Mouse (Mus musculus): ENCODE measurements at regions not wholly inside any gene's neighbourhood (a gene's known extent, or its start where the extent isn't known, plus 50 kb on each side); places are given as distances from the start of the nearest gene placed in this dataset.
"Not testable (repeated sequence)": the region's sequence is repeated elsewhere in the genome, so short reads cannot be mapped to it uniquely, and the experiment has no call there.

GRCm38 (mm10) chr2:71597956-71598355, 51.4 kb upstream of the Dlx2 start:
- peak in 1 of 2 experiments; percentile 23 for DNase-seq (ENCODE audit: low spot score in 2 of 2)

GRCm38 (mm10) chr2:71598368-71598767, 51.8 kb upstream of the Dlx2 start:
- DNase-seq (ENCODE audit: low spot score in 2 of 2) = no peak

GRCm38 (mm10) chr2:71598778-71599177, 52.2 kb upstream of the Dlx2 start:
- DNase-seq (ENCODE audit: low spot score in 2 of 2) = peak; percentile 89 to 91

GRCm38 (mm10) chr2:71600213-71600612, 53.7 kb upstream of the Dlx2 start:
- no peak for DNase-seq (ENCODE audit: low spot score in 2 of 2)

GRCm38 (mm10) chr2:71600999-71601398, 54.4 kb upstream of the Dlx2 start:
- DNase-seq (ENCODE audit: low spot score in 2 of 2) = no peak

- DNase-seq (ENCODE audit: low spot score in 2 of 2) = not testable (repeated sequence)
Observed at GRCm38 (mm10) chr2:71603796-71604195, 57.2 kb upstream of the Dlx2 start.

- DNase-seq (ENCODE audit: low spot score in 2 of 2) = no peak
Observed at GRCm38 (mm10) chr2:71605606-71606005, 59.1 kb upstream of the Dlx2 start.

GRCm38 (mm10) chr2:71607087-71607502, 60.5 kb upstream of the Dlx2 start:
- no peak for DNase-seq (ENCODE audit: low spot score in 2 of 2)

- no peak for DNase-seq (ENCODE audit: low spot score in 2 of 2)
Observed at GRCm38 (mm10) chr2:71613216-71613615, 66.7 kb upstream of the Dlx2 start.

- DNase-seq (ENCODE audit: low spot score in 2 of 2) = no peak
Observed at GRCm38 (mm10) chr2:71616526-71616925, 70.0 kb upstream of the Dlx2 start.

- DNase-seq (ENCODE audit: low spot score in 2 of 2) = no peak
Observed at GRCm38 (mm10) chr2:71621458-71621857, 74.9 kb upstream of the Dlx2 start.

GRCm38 (mm10) chr2:71622532-71623099, 76.1 kb upstream of the Dlx2 start:
- no peak for DNase-seq (ENCODE audit: low spot score in 2 of 2)

GRCm38 (mm10) chr2:71623134-71623533, 76.6 kb upstream of the Dlx2 start:
- DNase-seq (ENCODE audit: low spot score in 2 of 2) = no peak

- peak in 1 of 2 experiments; percentile 47 for DNase-seq (ENCODE audit: low spot score in 2 of 2)
Observed at GRCm38 (mm10) chr2:71625298-71625902, 78.8 kb upstream of the Dlx2 start.

GRCm38 (mm10) chr2:71626404-71626803, 79.8 kb upstream of the Dlx2 start:
- no peak for DNase-seq (ENCODE audit: low spot score in 2 of 2)

- DNase-seq (ENCODE audit: low spot score in 2 of 2) = peak; percentile 53 to 57
Observed at GRCm38 (mm10) chr2:71627097-71627755, 80.7 kb upstream of the Dlx2 start.

- peak in 1 of 2 experiments; percentile 47 for DNase-seq (ENCODE audit: low spot score in 2 of 2)
Observed at GRCm38 (mm10) chr2:71628821-71629220, 82.3 kb upstream of the Dlx2 start.

- DNase-seq (ENCODE audit: low spot score in 2 of 2) = peak; percentile 65 to 70
Observed at GRCm38 (mm10) chr2:71629301-71630142, 83.0 kb upstream of the Dlx2 start.

- DNase-seq (ENCODE audit: low spot score in 2 of 2) = no peak
Observed at GRCm38 (mm10) chr2:71630143-71630463, 83.5 kb upstream of the Dlx2 start.

- no peak for DNase-seq (ENCODE audit: low spot score in 2 of 2)
Observed at GRCm38 (mm10) chr2:71633471-71633870, 86.9 kb upstream of the Dlx2 start.

GRCm38 (mm10) chr2:71634471-71634870, 87.9 kb upstream of the Dlx2 start:
- DNase-seq (ENCODE audit: low spot score in 2 of 2) = no peak

- no peak for DNase-seq (ENCODE audit: low spot score in 2 of 2)
Observed at GRCm38 (mm10) chr2:71636134-71636533, 89.6 kb upstream of the Dlx2 start.
